Mouse (Mus musculus): ENCODE results near the gene Tmem239.

DNA sequence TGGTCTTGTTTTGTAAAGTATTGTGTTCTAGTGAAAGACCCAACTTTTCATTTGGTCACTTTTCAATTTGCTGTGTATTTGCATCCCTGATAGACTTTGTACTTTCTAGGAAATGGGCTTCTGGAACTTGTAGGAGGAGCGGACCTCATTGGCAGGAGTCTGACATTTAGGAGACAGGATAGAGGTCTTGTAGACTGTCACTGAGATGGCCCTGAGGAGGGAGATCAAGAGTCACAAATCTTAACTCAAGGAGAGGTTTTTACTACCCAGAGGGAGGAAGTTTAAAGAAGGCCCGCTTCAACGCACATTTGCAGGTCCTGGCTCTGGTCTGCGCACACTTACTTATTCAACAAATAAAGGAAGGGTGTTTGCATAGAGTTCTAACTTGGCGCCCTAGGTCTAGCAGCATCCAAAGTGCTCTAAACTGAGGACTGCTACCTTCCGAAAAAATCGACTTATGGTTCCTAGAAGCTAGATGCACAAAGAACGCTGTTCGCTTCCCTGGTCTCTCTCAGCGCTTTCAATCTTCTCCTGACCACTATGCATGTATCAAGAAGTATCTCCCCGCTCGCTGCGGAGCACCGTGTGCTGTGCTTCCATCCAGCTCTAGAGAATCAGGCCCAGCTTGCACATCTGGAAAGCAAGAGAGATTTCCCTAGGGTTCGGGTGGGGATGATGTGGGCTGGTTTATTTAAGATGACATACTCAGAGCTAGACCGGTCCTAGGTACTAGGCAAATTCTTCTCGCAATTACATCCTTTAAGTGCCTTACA lies 42.9 kb downstream of the Tmem239 start:
- TF ChIP-seq CTCF (IDR thresholded peaks at IDR 0.05; ENCODE audit: low read depth, low read length) (no peak), TAL1 (conservative IDR thresholded peaks at IDR 0.05; ENCODE audit: low read depth, low read length) (no peak), GATA1 (IDR thresholded peaks at IDR 0.05; ENCODE audit: borderline replicate concordance, low read length) (no peak), GATA2 (IDR thresholded peaks at IDR 0.05; ENCODE audit: borderline replicate concordance, low read depth, low read length) (no peak)
